15 mouse cellular contexts compared by ENCODE assay signal in the genomic region with DNA sequence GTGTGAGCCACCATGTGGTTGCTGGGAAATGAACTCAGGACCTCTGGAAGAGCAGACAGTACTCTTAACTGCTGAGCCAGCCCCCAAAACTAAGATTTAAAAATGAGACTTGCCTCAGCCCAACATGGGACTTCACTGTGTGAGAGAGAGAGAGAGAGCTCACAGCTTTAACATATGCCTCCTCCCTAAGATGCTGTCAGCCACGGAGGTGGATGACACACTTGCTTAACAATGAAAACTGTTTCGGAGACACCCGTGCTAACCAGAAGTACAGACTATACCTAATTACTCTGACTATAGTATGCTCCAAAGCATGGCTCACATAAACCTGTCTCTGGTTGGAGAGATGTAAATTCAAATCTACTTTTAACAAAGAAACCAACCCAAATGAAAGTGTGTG. TPM values are rescaled to one million over a fixed set of nuclear protein-coding genes. Genes with fewer than 3 reads are reported as not detected.
DNase-seq lines count a peak whose midpoint lies in the region.
"Had no signal": no experiment of that assay in that cellular context is flagged by ENCODE, and none has a peak within 500 bp of the region (broad histone marks: within the 10 kb centered on the region; RNA-seq: fewer than 3 reads in every experiment).

No protein-coding gene starts in this region.

- peak; percentile 52 for DNase-seq in heart, adult 11 months
- DNase-seq in heart, postnatal 4 days = no peak
- DNase-seq in brain, adult 2 months (ENCODE audit: low read depth, low spot score) = peak; percentile 50
- DNase-seq in telencephalon, adult 2 months (ENCODE audit: low read depth, low spot score) = peak; percentile 18
- DNase-seq in adrenal gland, postnatal 10 days = no peak
- DNase-seq: adrenal gland, adult 2 months; adrenal gland, postnatal 14 days; adrenal gland, postnatal 36 days; cerebellum, adult 11 months; cerebellum, adult 18-20 months; cerebellum, adult 8-10 months; cerebellum, adult 9-11 months; cerebellum, postnatal 14 days; cerebellum, postnatal 36 days; embryo, embryonic 11 days had no signal

RNA-seq across cellular contexts. Expression of gene Axdnd1, which starts 12.5 kb away (rescaled TPM):
- total RNA-seq in heart, postnatal 4 days (2021) = under 1 TPM in 1 of 2 experiments, not detected in 1; 0.12 TPM
- 1 to 10 TPM in 1 of 2 experiments, under 1 TPM in 1; 0.78 to 1.1 TPM for total RNA-seq in adrenal gland, postnatal 10 days (2021)

RNA-seq across cellular contexts. Expression of gene Soat1, which starts 40.6 kb away (rescaled TPM):
- 10 to 100 TPM; 32.4 to 34.9 TPM for total RNA-seq in heart, postnatal 4 days (2021)
- total RNA-seq in adrenal gland, postnatal 10 days (2021) = 100 to 1,000 TPM; 353 to 427 TPM

Comparison
In these comparisons a context has a peak if more than half of its experiments do, and no peak if none do; other contexts are left out.
1. DNase-seq: peak in heart, adult 11 months (single experiment), brain, adult 2 months (single experiment) and telencephalon, adult 2 months (single experiment); none in heart, postnatal 4 days (single experiment) and adrenal gland, postnatal 10 days (single experiment).
2. RNA of gene Soat1, which starts 40.6 kb away (total RNA-seq): 353 to 427 TPM in adrenal gland, postnatal 10 days; 32.4 to 34.9 TPM in heart, postnatal 4 days; every median in the first group is over 4 times any median in the second.